Mouse (Mus musculus) heart, embryonic 11.5 days (tissue): ENCODE results near the gene Gsto1. TPM values are rescaled to one million over a fixed set of nuclear protein-coding genes. Genes with fewer than 3 reads are reported as not detected.

Experiments used
- ATAC-seq: fragments of 200-750 bp; cut with Nextera tagmentation; replicated peaks from 2 replicates; pipeline ENCODE4 v1.8.0; 2017; ENCODE audit warnings: moderate library complexity; ENCODE audit not compliant: insufficient number of reproducible peaks, low FRiP score, low TSS enrichment
- H3K27ac ChIP-seq: fragments of 300-500 bp; sonication (generic); 2 replicates; pipeline ENCODE4 v1.5.1; 2014; ENCODE audit warnings: mild to moderate bottlenecking, low read depth, low read length
- H3K27me3 ChIP-seq: fragments of 300-500 bp; sonication (generic); 2 replicates; pipeline ENCODE4 v1.6.1; 2014; ENCODE audit warnings: mild to moderate bottlenecking, low read length, mixed read lengths; ENCODE audit not compliant: control insufficient read depth, insufficient read depth
- H3K36me3 ChIP-seq: fragments of 300-500 bp; sonication (generic); 2 replicates; pipeline ENCODE4 v1.6.1; 2014; ENCODE audit warnings: mild to moderate bottlenecking, low read length, moderate library complexity, mixed read lengths; ENCODE audit not compliant: control insufficient read depth, insufficient read depth
- H3K4me1 ChIP-seq: fragments of 300-500 bp; sonication (generic); 2 replicates; pipeline ENCODE4 v1.6.1; 2014; ENCODE audit warnings: low read length; ENCODE audit not compliant: control insufficient read depth, insufficient read depth
- H3K4me2 ChIP-seq: fragments of 300-500 bp; sonication (generic); 2 replicates; pipeline ENCODE4 v1.6.1; 2014; ENCODE audit warnings: mild to moderate bottlenecking, moderate library complexity
- H3K4me3 ChIP-seq: fragments of 300-500 bp; sonication (generic); 2 replicates; pipeline ENCODE4 v1.5.1; 2014; ENCODE audit warnings: low read depth, low read length
- H3K9ac ChIP-seq: fragments of 300-500 bp; sonication (generic); 2 replicates; pipeline ENCODE4 v1.6.1; 2014; ENCODE audit warnings: mild to moderate bottlenecking, low read depth, low read length, moderate library complexity
- H3K9me3 ChIP-seq: fragments of 300-500 bp; sonication (generic); replicated peaks from 2 replicates; pipeline ENCODE4 v1.6.1; 2016; ENCODE audit warnings: low read length; ENCODE audit not compliant: control insufficient read depth
- WGBS: fragments of 180-500 bp; shearing (Covaris S2); extraction: QIAGEN DNeasy Blood & Tissue Kit; methylation state at CpG from one replicate; pipeline ENCODE4 v1.1.7; 2014; ENCODE audit not compliant: insufficient replicate concordance; 5-methylcytosine and 5-hydroxymethylcytosine counted together
- polyA plus RNA-seq: library from polyadenylated mRNA; unstranded; fragments of >200 nt; fragmentation: Nextera tagmentation; extraction: Ambion mirVana; gene quantifications from 2 replicates; pipeline ENCODE4 v1.2.1, GENCODE M21; 2014

Gsto1 gene
- polyA plus RNA-seq, 1 experiment from 2014 or later: 84.0 TPM

GRCm38 (mm10) chr19:47903679-47904078 lies 48.9 kb downstream of the Gsto1 start:
- Histone ChIP-seq H3K4me1 (peaks cover 42% of the 10 kb centered on the region), H3K27ac (no peak overlapping the region), H3K4me3 (no peak overlapping the region), H3K9ac (no peak overlapping the region), H3K27me3 (no peaks in the 10 kb centered on the region), H3K9me3 (no peaks in the 10 kb centered on the region), H3K36me3 (no peaks in the 10 kb centered on the region), H3K4me2 (no peak overlapping the region)
- 73% methylated on average over 4 of the region's 4 CpGs for whole genome bisulfite sequencing
- no peak for ATAC-seq

GRCm38 (mm10) chr19:47905081-47905480 lies 50.3 kb downstream of the Gsto1 start:
- WGBS: 80% methylated on average over 4 of the region's 4 CpGs
- H3K9ac ChIP-seq: no peak overlapping the region

GRCm38 (mm10) chr19:47905603-47906002 lies 50.8 kb downstream of the Gsto1 start:
- no peaks in the 10 kb centered on the region for H3K27me3 ChIP-seq
- H3K9me3 ChIP-seq: no peaks in the 10 kb centered on the region
- H3K4me1 ChIP-seq: peaks cover 55% of the 10 kb centered on the region
- H3K4me3 ChIP-seq: no peak overlapping the region
- no peaks in the 10 kb centered on the region for H3K36me3 ChIP-seq
- WGBS: 82% methylated on average over 5 of the region's 5 CpGs
- no peak overlapping the region for H3K27ac ChIP-seq
- ATAC-seq: no peak; the same call in 1 of the 2 replicates
- H3K4me2 ChIP-seq: no peak overlapping the region
- H3K9ac ChIP-seq: no peak overlapping the region

More at GRCm38 (mm10) chr19:47905081-47905480, 50.3 kb downstream of the Gsto1 start:
- no peaks in the 10 kb centered on the region for H3K9me3 ChIP-seq
- no peak overlapping the region for H3K4me2 ChIP-seq
- peaks cover 54% of the 10 kb centered on the region for H3K4me1 ChIP-seq
- ATAC-seq: no peak
- H3K4me3 ChIP-seq: no peak overlapping the region
- H3K36me3 ChIP-seq: no peaks in the 10 kb centered on the region
- H3K27ac ChIP-seq: no peak overlapping the region
- H3K27me3 ChIP-seq: no peaks in the 10 kb centered on the region

GRCm38 (mm10) chr19:47907596-47907995 lies 52.8 kb downstream of the Gsto1 start:
- Histone ChIP-seq H3K4me3 (no peak overlapping the region), H3K9me3 (no peaks in the 10 kb centered on the region), H3K9ac (no peak overlapping the region), H3K4me1 (peaks cover 43% of the 10 kb centered on the region), H3K27ac (no peak overlapping the region), H3K27me3 (no peaks in the 10 kb centered on the region), H3K4me2 (no peak overlapping the region), H3K36me3 (no peaks in the 10 kb centered on the region)
- ATAC-seq: no peak
- 86% methylated on average over 9 of the region's 9 CpGs for WGBS

GRCm38 (mm10) chr19:47908961-47909371 lies 54.2 kb downstream of the Gsto1 start:
- Histone ChIP-seq H3K9ac (no peak overlapping the region), H3K36me3 (no peaks in the 10 kb centered on the region; the same call in 1 of the 2 replicates), H3K4me2 (peak overlapping the region; percentile 50), H3K4me1 (peaks cover 30% of the 10 kb centered on the region), H3K9me3 (no peaks in the 10 kb centered on the region), H3K27me3 (no peaks in the 10 kb centered on the region), H3K27ac (no peak overlapping the region), H3K4me3 (no peak overlapping the region)
- ATAC-seq: peak; percentile 21; the same call in 1 of the 2 replicates
- WGBS: 30% methylated on average over 6 of the region's 6 CpGs

GRCm38 (mm10) chr19:47909387-47910116 lies 54.8 kb downstream of the Gsto1 start:
- 4% methylated on average over 10 of the region's 10 CpGs for WGBS
- H3K36me3 ChIP-seq: no peaks in the 10 kb centered on the region; the same call in 1 of the 2 replicates
- H3K27me3 ChIP-seq: no peaks in the 10 kb centered on the region
- 0 out of 2 replicates have a peak, but pooled peaks have one; percentile 12 for ATAC-seq
- peak overlapping the region; percentile 24; the same call in 1 of the 2 replicates for H3K27ac ChIP-seq
- H3K9ac ChIP-seq: peak overlapping the region; percentile 65
- H3K9me3 ChIP-seq: no peaks in the 10 kb centered on the region
- peak overlapping the region; percentile 21; the same call in 1 of the 2 replicates for H3K4me3 ChIP-seq
- peaks cover 30% of the 10 kb centered on the region for H3K4me1 ChIP-seq
- H3K4me2 ChIP-seq: peak overlapping the region; percentile 50

GRCm38 (mm10) chr19:47910117-47910618 lies 55.4 kb downstream of the Gsto1 start:
- 27% methylated on average over 3 of the region's 4 CpGs for WGBS
- Histone ChIP-seq H3K9me3 (no peaks in the 10 kb centered on the region), H3K4me1 (peaks cover 30% of the 10 kb centered on the region), H3K27ac (peak overlapping the region; percentile 24; the same call in 1 of the 2 replicates), H3K27me3 (no peaks in the 10 kb centered on the region), H3K4me2 (peak overlapping the region; percentile 50; the same call in 1 of the 2 replicates), H3K36me3 (no peaks in the 10 kb centered on the region; the same call in 1 of the 2 replicates), H3K4me3 (no peak overlapping the region), H3K9ac (no peak overlapping the region; the same call in 1 of the 2 replicates)
- ATAC-seq: no peak

- H3K36me3 ChIP-seq: no peaks in the 10 kb centered on the region; the same call in 1 of the 2 replicates
- no peak for ATAC-seq
- H3K9ac ChIP-seq: no peak overlapping the region
- no peaks in the 10 kb centered on the region for H3K9me3 ChIP-seq
- H3K4me3 ChIP-seq: no peak overlapping the region
- H3K27me3 ChIP-seq: no peaks in the 10 kb centered on the region
- H3K4me2 ChIP-seq: no peak overlapping the region
- peaks cover 30% of the 10 kb centered on the region for H3K4me1 ChIP-seq
- 78% methylated on average over 4 of the region's 4 CpGs for WGBS
- no peak overlapping the region for H3K27ac ChIP-seq
Observed at GRCm38 (mm10) chr19:47910751-47911150, 56.0 kb downstream of the Gsto1 start.
